ENCODE assay signal across 9 mouse cellular contexts in the genomic region with DNA sequence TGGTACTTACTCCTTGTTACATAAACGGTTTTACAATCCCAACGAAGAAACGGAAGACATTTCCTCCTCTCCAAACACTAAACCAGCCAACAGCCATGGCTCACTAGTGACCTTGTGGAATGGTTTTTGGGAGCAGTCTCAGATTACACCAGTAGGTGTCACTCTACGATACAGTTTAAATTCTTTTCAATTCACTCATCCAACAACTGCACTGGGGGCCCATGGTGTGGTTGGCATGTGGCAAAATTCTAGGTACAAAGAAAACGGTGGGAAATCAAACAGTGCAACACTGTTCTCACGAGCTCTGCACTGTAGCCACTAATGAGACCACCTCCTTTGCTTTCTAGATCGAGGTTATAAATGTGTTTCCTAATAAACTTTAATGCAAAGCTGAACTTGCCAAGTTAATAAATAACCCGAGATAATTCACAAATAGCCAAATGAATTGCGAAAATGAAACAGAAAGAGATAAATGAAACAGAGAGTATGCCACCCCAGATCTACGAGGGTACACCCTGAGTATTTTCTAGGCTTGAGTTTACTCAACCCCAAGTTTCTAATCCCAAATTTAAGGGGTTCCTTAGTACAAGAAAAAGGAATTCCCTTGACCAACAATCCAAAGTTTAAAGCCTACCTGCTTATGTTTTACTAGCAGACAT.
A peak's percentile ranks its signal among the peaks of the same experiment; 100 is the strongest.
DNase-seq lines count a peak whose midpoint lies in the region; ATAC-seq lines count a peak whose summit lies in the region.
"Had no signal": no experiment of that assay in that cellular context is flagged by ENCODE, and none has a peak within 500 bp of the region (broad histone marks: within the 10 kb centered on the region; RNA-seq: fewer than 3 reads in every experiment).

No protein-coding gene starts in this region.

- no peaks in the 10 kb centered on the region for H3K4me1 ChIP-seq in forebrain, embryonic 11.5 days (replicated peaks; ENCODE audit: control insufficient read depth, insufficient read depth, low read length)
- H3K4me1 ChIP-seq in forebrain, embryonic 15.5 days, result no peaks in the 10 kb centered on the region
- peaks cover 4% of the 10 kb centered on the region; the same call in 1 of the 2 replicates for H3K4me1 ChIP-seq in liver, embryonic 13.5 days (replicated peaks)

- DNase-seq in forebrain, embryonic 11.5 days (ENCODE audit: low spot score), result peak; percentile 62
- DNase-seq in 3T3-L1 (ENCODE audit: low read depth, low spot score), result peak; percentile 86
- peak; percentile 54 to 92 for DNase-seq in adrenal gland, adult (ENCODE audit: inconsistent age in 2 of 2, low spot score in 1 of 2)
- peak; percentile 56 for DNase-seq in embryo, embryonic 9.5 days (ENCODE audit: extremely low spot score)
- DNase-seq in kidney, adult 8-10 months, result peak; percentile 55 to 70
- DNase-seq in liver, embryonic 13.5 days, result peak; percentile 8
- peak; percentile 81 for DNase-seq in retina, postnatal 1 day

- no peak overlapping the region for H3K9ac ChIP-seq in forebrain, embryonic 11.5 days (ENCODE audit: low read length)
- no peak overlapping the region for H3K9ac ChIP-seq in forebrain, embryonic 15.5 days (replicated peaks)
- no peak overlapping the region for H3K9ac ChIP-seq in liver, embryonic 13.5 days

- no peak overlapping the region for H3K4me2 ChIP-seq in forebrain, embryonic 11.5 days (ENCODE audit: low read depth, low read length, severe bottlenecking)
- H3K4me2 ChIP-seq in forebrain, embryonic 15.5 days (replicated peaks), result no peak overlapping the region
- no peak overlapping the region for H3K4me2 ChIP-seq in liver, embryonic 13.5 days

- no peak for ATAC-seq in forebrain, embryonic 11.5 days (replicated peaks; ENCODE audit: low FRiP score)
- no peak for ATAC-seq in forebrain, embryonic 15.5 days (replicated peaks)
- ATAC-seq in liver, embryonic 13.5 days (ENCODE audit: low read depth), result no peak

- H3K27ac ChIP-seq in forebrain, embryonic 11.5 days (ENCODE audit: low read depth, low read length), result no peak overlapping the region
- no peak overlapping the region for H3K27ac ChIP-seq in forebrain, embryonic 15.5 days (replicated peaks)
- no peak overlapping the region for H3K27ac ChIP-seq in liver, embryonic 13.5 days

- no peaks in the 10 kb centered on the region for H3K27me3 ChIP-seq in forebrain, embryonic 11.5 days (ENCODE audit: control insufficient read depth, insufficient read depth, low read length)
- no peaks in the 10 kb centered on the region for H3K27me3 ChIP-seq in forebrain, embryonic 15.5 days
- no peaks in the 10 kb centered on the region for H3K27me3 ChIP-seq in liver, embryonic 13.5 days

- no peaks in the 10 kb centered on the region for H3K36me3 ChIP-seq in forebrain, embryonic 11.5 days (ENCODE audit: control insufficient read depth, insufficient read depth, low read length)
- H3K36me3 ChIP-seq in forebrain, embryonic 15.5 days, result peaks cover 5% of the 10 kb centered on the region
- no peaks in the 10 kb centered on the region for H3K36me3 ChIP-seq in liver, embryonic 13.5 days

- H3K9me3 ChIP-seq in forebrain, embryonic 11.5 days (ENCODE audit: control insufficient read depth, low read length), result no peaks in the 10 kb centered on the region
- H3K9me3 ChIP-seq in forebrain, embryonic 15.5 days, result no peaks in the 10 kb centered on the region
- H3K9me3 ChIP-seq in liver, embryonic 13.5 days (replicated peaks), result no peaks in the 10 kb centered on the region

- WGBS in forebrain, embryonic 11.5 days, result 65% methylated on average over 10 of the region's 10 CpGs
- WGBS in forebrain, embryonic 15.5 days, result 52% methylated on average over 10 of the region's 10 CpGs
- WGBS in liver, embryonic 13.5 days (ENCODE audit: insufficient replicate concordance), result 37% methylated on average over 10 of the region's 10 CpGs

- no peak overlapping the region for H3K4me3 ChIP-seq in forebrain, embryonic 11.5 days (ENCODE audit: low read depth, low read length)
- H3K4me3 ChIP-seq in forebrain, embryonic 15.5 days, result no peak overlapping the region
- H3K4me3 ChIP-seq in liver, embryonic 13.5 days (replicated peaks), result no peak overlapping the region
- H3K4me3 ChIP-seq: myocyte had no signal

Comparison
In these comparisons a context has a peak if more than half of its experiments do, and no peak if none do; other contexts are left out.
1. DNase-seq: peak in every context shown above with its lines; median percentile 86 in 3T3-L1; 81 in retina, postnatal 1 day; 73 in adrenal gland, adult; 62 in kidney, adult 8-10 months; 62 in forebrain, embryonic 11.5 days; 56 in embryo, embryonic 9.5 days; 8 in liver, embryonic 13.5 days.